Mouse (Mus musculus) small intestine, adult 2 months (tissue): ENCODE results near the gene Adarb1. TPM values are rescaled to one million over a fixed set of nuclear protein-coding genes. Genes with fewer than 3 reads are reported as not detected.

ENCODE experiments used
- H3K27ac ChIP-seq: fragments of 200-500 bp; 2 replicates; pipeline ENCODE4 v1.5.1; 2012; ENCODE audit warnings: low read depth, low read length, control low read depth, inconsistent platforms; ENCODE audit not compliant: insufficient read depth
- H3K27me3 ChIP-seq: fragments of 200-500 bp; 2 replicates; pipeline ENCODE4 v1.6.1; 2012; ENCODE audit warnings: mild to moderate bottlenecking, moderate library complexity, low read length, inconsistent platforms; ENCODE audit not compliant: control insufficient read depth, insufficient read depth
- H3K36me3 ChIP-seq: fragments of 200-500 bp; 2 replicates; pipeline ENCODE4 v1.6.1; 2012; ENCODE audit warnings: mild to moderate bottlenecking, low read length, control low read depth, inconsistent platforms; ENCODE audit not compliant: control insufficient read depth, insufficient read depth
- H3K4me1 ChIP-seq: fragments of 200-500 bp; 2 replicates; pipeline ENCODE4 v1.6.1; 2012; ENCODE audit warnings: low read length, inconsistent platforms, mixed read lengths; ENCODE audit not compliant: control insufficient read depth, insufficient read depth, insufficient read length
- H3K4me3 ChIP-seq: fragments of 200-500 bp; 2 replicates; pipeline ENCODE4 v1.5.1; 2012; ENCODE audit warnings: low read depth, mild to moderate bottlenecking, control low read depth, inconsistent platforms, low read length, moderate library complexity
- CTCF ChIP-seq: fragments of 200-500 bp; IDR thresholded peaks from 2 replicates; pipeline ENCODE4 v1.5.1; 2012; ENCODE audit warnings: low read depth, mild to moderate bottlenecking, control low read depth, inconsistent platforms, low read length, moderate library complexity, mixed read lengths; ENCODE audit not compliant: insufficient replicate concordance, insufficient read length; ENCODE audit errors: extremely low read depth
- POLR2A ChIP-seq: fragments of 200-500 bp; IDR thresholded peaks from 2 replicates; pipeline ENCODE4 v1.6.1; 2012; ENCODE audit warnings: low read depth, mild to moderate bottlenecking, control low read depth, inconsistent platforms, low read length, moderate library complexity
- WGBS: fragments of 180-500 bp; shearing (Covaris S2); methylation state at CpG from one replicate; pipeline ENCODE4 v1.1.7; 2018; 5-methylcytosine and 5-hydroxymethylcytosine counted together
- polyA plus RNA-seq: library from polyadenylated mRNA; depleted of rRNA; stranded (reverse); fragments of >200 nt; gene quantifications from 2 replicates; pipeline ENCODE4 v1.2.3, GENCODE M21; 2012

Gene Adarb1
- polyA plus RNA-seq, 1 experiment = 0.79 TPM

GRCm38 (mm10) chr10:77300237-77300933, 117.7 kb downstream of the Adarb1 start:
- Histone ChIP-seq H3K36me3 (no peaks in the 10 kb centered on the region), H3K4me1 (no peaks in the 10 kb centered on the region), H3K27me3 (no peaks in the 10 kb centered on the region), H3K27ac (no peak overlapping the region), H3K4me3 (no peak overlapping the region)
- 60% methylated on average over 8 of the region's 8 CpGs for WGBS
- no peak for TF ChIP-seq CTCF
- TF ChIP-seq POLR2A = no peak

DNA sequence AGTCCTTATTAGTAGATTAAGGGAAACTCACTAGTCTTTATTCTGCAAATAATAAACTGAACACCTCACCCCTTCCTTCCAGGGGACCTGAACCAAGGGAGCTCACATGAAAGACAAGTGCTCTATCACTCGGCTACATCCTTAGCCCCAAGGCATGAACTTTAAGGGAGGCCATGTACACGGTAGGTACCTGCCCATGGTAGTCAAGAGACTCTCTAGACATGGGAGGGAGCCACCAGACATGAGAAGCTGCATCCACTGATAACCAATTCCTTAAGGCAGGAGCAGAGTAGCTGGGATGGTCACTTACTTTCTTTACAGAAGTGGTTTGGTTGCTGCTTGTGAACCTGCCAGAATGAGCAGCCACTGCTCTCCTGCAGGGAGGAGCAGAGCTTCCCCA, 118.9 kb downstream of the Adarb1 start:
- H3K27ac ChIP-seq = no peak overlapping the region
- TF ChIP-seq POLR2A = no peak
- TF ChIP-seq CTCF = no peak
- H3K4me1 ChIP-seq = no peaks in the 10 kb centered on the region
- H3K36me3 ChIP-seq = no peaks in the 10 kb centered on the region
- H3K27me3 ChIP-seq = no peaks in the 10 kb centered on the region
- H3K4me3 ChIP-seq = no peak overlapping the region
- 77% methylated on average over 2 of the region's 2 CpGs for WGBS

DNA sequence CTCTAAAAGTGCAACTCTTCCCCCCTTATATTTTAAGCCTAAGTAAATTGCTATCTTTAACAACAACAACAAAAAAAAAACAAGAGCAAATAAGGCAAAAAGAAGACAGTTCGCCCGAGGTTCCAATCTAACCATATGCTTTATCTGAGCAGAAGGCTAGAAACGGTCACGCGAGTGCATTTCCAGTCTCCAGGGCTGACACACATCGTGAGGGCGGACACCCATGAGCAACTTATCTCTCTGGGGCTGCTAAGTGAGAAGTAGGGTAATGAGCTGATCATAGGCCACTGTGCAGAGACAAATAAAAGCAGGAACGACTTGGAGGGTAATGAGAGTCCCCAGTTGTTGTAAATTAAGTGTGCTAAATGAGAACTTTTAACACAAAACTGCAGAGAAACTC, 119.4 kb downstream of the Adarb1 start:
- TF ChIP-seq POLR2A (no peak), CTCF (no peak)
- 71% methylated on average over 8 of the region's 8 CpGs for WGBS
- Histone ChIP-seq H3K4me3 (no peak overlapping the region), H3K36me3 (no peaks in the 10 kb centered on the region), H3K4me1 (no peaks in the 10 kb centered on the region), H3K27ac (no peak overlapping the region), H3K27me3 (no peaks in the 10 kb centered on the region)

DNA sequence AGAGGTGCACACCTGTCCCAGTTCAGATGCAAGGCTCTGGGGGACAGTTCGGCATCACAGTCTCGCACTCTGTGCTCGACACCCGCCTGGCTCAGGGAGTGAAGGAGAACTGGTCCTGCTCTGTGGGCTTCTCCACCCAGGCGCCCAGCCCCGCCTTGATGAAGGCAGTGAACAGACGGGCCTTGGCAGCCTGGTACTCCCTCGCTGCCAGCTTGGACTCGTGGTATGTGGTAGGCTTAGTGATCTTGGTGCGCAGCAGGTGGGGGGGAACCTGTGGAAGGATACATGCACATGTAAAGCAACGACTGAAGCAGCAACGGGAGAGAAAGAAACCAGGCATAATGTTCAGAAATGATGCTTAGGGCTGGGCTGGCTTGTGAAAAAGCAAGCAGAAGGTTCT, 123.4 kb downstream of the Adarb1 start:
- TF ChIP-seq POLR2A = no peak
- no peak for TF ChIP-seq CTCF
- H3K4me1 ChIP-seq = no peaks in the 10 kb centered on the region
- WGBS = 77% methylated on average over 12 of the region's 12 CpGs
- no peaks in the 10 kb centered on the region for H3K27me3 ChIP-seq
- H3K27ac ChIP-seq = no peak overlapping the region
- H3K36me3 ChIP-seq = no peaks in the 10 kb centered on the region
- H3K4me3 ChIP-seq = no peak overlapping the region

DNA sequence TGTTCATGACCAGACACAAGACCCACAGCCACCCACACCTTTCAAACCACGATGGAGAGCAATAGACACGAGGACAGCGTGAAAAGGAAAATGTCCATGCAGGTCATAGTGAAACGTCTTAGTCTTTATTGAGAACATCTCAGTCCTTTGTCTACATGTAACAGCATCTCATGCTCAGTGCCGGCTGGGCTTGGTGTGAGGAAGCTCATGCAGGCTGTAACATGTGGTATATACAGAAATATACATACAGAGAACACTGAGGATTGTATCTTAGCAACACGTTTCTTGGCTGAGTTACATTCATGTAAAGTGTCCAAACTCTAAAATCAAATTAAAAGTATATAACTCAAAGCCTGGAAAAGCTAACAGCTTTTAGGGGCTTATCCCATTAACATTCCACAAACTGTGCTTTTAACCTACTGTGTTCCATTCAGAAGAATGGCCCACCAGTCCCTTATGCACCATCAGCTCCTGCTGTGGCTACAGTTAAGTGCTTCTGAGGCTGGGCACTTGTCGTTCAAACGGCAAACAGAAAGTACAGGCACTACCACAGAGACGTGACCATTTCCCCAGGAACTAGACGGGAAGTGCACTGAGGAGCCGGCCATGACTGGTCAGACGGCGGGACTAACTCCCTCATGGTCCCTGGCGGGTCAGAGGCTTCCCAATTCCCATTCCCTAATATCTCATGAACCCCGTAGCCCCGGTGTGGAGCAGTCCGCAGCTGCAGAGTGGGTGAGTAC, 127.3 kb downstream of the Adarb1 start:
- Histone ChIP-seq H3K27ac (no peak overlapping the region), H3K27me3 (no peaks in the 10 kb centered on the region), H3K4me1 (no peaks in the 10 kb centered on the region), H3K36me3 (no peaks in the 10 kb centered on the region), H3K4me3 (no peak overlapping the region)
- TF ChIP-seq CTCF (no peak), POLR2A (no peak)
- 71% methylated on average over 17 of the region's 17 CpGs for WGBS

DNA sequence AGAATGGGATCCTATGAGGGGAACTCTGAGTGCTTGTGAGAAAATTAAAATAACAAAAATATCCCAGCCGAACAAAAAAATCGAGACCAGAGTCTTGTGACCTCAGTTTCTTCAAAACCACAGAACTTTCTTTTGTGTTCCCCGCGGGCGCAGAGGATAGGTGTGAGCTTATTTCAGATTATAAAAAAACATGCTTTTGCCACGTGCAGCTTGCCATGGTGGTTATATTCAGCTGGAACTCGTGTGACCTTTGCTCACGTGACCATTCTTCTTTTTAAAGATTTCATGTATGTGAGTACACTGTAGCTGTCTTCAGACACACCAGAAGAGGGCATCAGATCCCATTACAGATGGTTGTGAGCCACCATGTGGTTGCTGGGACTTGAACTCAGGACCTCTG, 128.5 kb downstream of the Adarb1 start:
- Histone ChIP-seq H3K4me3 (no peak overlapping the region), H3K27ac (no peak overlapping the region), H3K4me1 (no peaks in the 10 kb centered on the region), H3K36me3 (no peaks in the 10 kb centered on the region), H3K27me3 (no peaks in the 10 kb centered on the region)
- 70% methylated on average over 8 of the region's 8 CpGs for WGBS
- TF ChIP-seq CTCF = no peak

- no peaks in the 10 kb centered on the region for H3K4me1 ChIP-seq
- no peaks in the 10 kb centered on the region for H3K36me3 ChIP-seq
- 20% methylated on average over 5 of the region's 5 CpGs for WGBS
These were observed 129.4 kb downstream of the Adarb1 start for GRCm38 (mm10) chr10:77288639-77289195.

More at GRCm38 (mm10) chr10:77288639-77289195, 129.4 kb downstream of the Adarb1 start:
- TF ChIP-seq POLR2A (no peak), CTCF (no peak)
- H3K27ac ChIP-seq = no peak overlapping the region
- H3K27me3 ChIP-seq = no peaks in the 10 kb centered on the region
- H3K4me3 ChIP-seq = no peak overlapping the region
